Mouse (Mus musculus) left cerebral cortex, postnatal 10 days (tissue): ENCODE results near the gene Mmp19. TPM values are rescaled to one million over a fixed set of nuclear protein-coding genes. Genes with fewer than 3 reads are reported as not detected.
A peak's percentile ranks its signal among the peaks of the same experiment; 100 is the strongest.

Experiments
- DNase-seq, 2 experiments: peaks; one replicate each; pipeline ENCODE4 v3.0.0; 2021 to 2022; ENCODE audit warnings: low spot score in 2 of 2, mixed read lengths in 1 of 2; ENCODE audit errors: extremely low spot score in 1 of 2
- intact Hi-C: fragments of 180-260 bp; cut with DNase I; formaldehyde crosslinking; loops from one replicate; pipeline ENCODE4 v1.15.1; 2025
- total RNA-seq, 2 experiments: library from RNA; stranded (reverse); gene quantifications; 2 replicates each; pipeline ENCODE4 v1.2.3; 2021

The Mmp19 gene
- under 1 TPM; 0.49 to 0.59 TPM for total RNA-seq

- intact Hi-C loops, result no loop called here
- DNase-seq, result peak in 1 of 2 experiments; percentile 21
Observed at GRCm38 (mm10) chr10:128790398-128791124, at the start of gene Mmp19. Mmp19 (plus strand) TSS chr10:128790910.

- intact Hi-C loops, result loop anchor here (5.0 to 10.0 kb wide), 3 partner anchors 35 to 232 kb away; partner anchors contain the start of genes Cdk2 and Gdf11
Observed at GRCm38 (mm10) chr10:128742616-128743015, 48.1 kb upstream of the Mmp19 start.

GRCm38 (mm10) chr10:128743235-128743634 lies 47.5 kb upstream of the Mmp19 start:
- DNase-seq, result no peak
- intact Hi-C loops, result loop anchor here (5.0 to 10.0 kb wide), 3 partner anchors 36 to 232 kb away; partner anchors contain the start of genes Cdk2 and Gdf11

More at GRCm38 (mm10) chr10:128742616-128743015, 48.1 kb upstream of the Mmp19 start:
- no peak for DNase-seq

- DNase-seq, result peak; percentile 23 to 66
- intact Hi-C loops, result loop anchor here (5.0 to 10.0 kb wide), 3 partner anchors 36 to 231 kb away; partner anchors contain the start of genes Cdk2 and Gdf11
Observed at GRCm38 (mm10) chr10:128743791-128744191, 46.9 kb upstream of the Mmp19 start.

GRCm38 (mm10) chr10:128744211-128744610 lies 46.5 kb upstream of the Mmp19 start:
- intact Hi-C loops, result loop anchor here (5.0 to 10.0 kb wide), 3 partner anchors 37 to 231 kb away; partner anchors contain the start of genes Cdk2 and Gdf11
- DNase-seq, result no peak

GRCm38 (mm10) chr10:128744680-128745601 lies 45.8 kb upstream of the Mmp19 start, which contains the start of gene Dgka:
Dgka (minus strand) TSS chr10:128744855.
- DNase-seq, result no peak
- intact Hi-C loops, result loop anchor here (5.0 to 10.0 kb wide), 3 partner anchors 38 to 230 kb away; partner anchors contain the start of genes Cdk2 and Gdf11

GRCm38 (mm10) chr10:128745946-128746613 lies 44.6 kb upstream of the Mmp19 start:
- intact Hi-C loops, result loop anchor here (10.0 kb wide), 2 partner anchors 149 to 229 kb away; partner anchors contain the start of gene Gdf11

GRCm38 (mm10) chr10:128746972-128747645 lies 43.6 kb upstream of the Mmp19 start:
- intact Hi-C loops, result loop anchor here (10.0 kb wide), 2 partner anchors 148 to 228 kb away; partner anchors contain the start of gene Gdf11
- DNase-seq, result no peak

More at GRCm38 (mm10) chr10:128745946-128746613, 44.6 kb upstream of the Mmp19 start:
- DNase-seq, result no peak

- peak; percentile 21 to 79 for DNase-seq
- intact Hi-C loops, result loop anchor here (10.0 kb wide), 2 partner anchors 147 to 227 kb away; partner anchors contain the start of gene Gdf11
Observed at GRCm38 (mm10) chr10:128747646-128748251, 43.0 kb upstream of the Mmp19 start, which contains the start of gene Pym1. Pym1 (plus strand) TSS chr10:128747889.

GRCm38 (mm10) chr10:128748252-128748864 lies 42.4 kb upstream of the Mmp19 start:
- intact Hi-C loops, result loop anchor here (10.0 kb wide), 2 partner anchors 146 to 226 kb away; partner anchors contain the start of gene Gdf11
- DNase-seq, result peak; percentile 71 to 84

GRCm38 (mm10) chr10:128772895-128773294 lies 17.8 kb upstream of the Mmp19 start:
- no peak for DNase-seq
- intact Hi-C loops, result no loop called here

- no peak for DNase-seq
- intact Hi-C loops, result no loop called here
Observed at GRCm38 (mm10) chr10:128773685-128774084, 17.0 kb upstream of the Mmp19 start.

GRCm38 (mm10) chr10:128778441-128778840 lies 12.3 kb upstream of the Mmp19 start:
- intact Hi-C loops, result no loop called here
- no peak for DNase-seq

GRCm38 (mm10) chr10:128779011-128779795 lies 11.5 kb upstream of the Mmp19 start:
- intact Hi-C loops, result no loop called here
- DNase-seq, result peak in 1 of 2 experiments; percentile 84

GRCm38 (mm10) chr10:128780200-128780599 lies 10.5 kb upstream of the Mmp19 start:
- intact Hi-C loops, result no loop called here
- DNase-seq, result no peak

- intact Hi-C loops, result no loop called here
- no peak for DNase-seq
Observed at GRCm38 (mm10) chr10:128792041-128792440, 1.3 kb downstream of the Mmp19 start.
